Mouse (Mus musculus): ENCODE data around the gene Ercc6.

DNA sequence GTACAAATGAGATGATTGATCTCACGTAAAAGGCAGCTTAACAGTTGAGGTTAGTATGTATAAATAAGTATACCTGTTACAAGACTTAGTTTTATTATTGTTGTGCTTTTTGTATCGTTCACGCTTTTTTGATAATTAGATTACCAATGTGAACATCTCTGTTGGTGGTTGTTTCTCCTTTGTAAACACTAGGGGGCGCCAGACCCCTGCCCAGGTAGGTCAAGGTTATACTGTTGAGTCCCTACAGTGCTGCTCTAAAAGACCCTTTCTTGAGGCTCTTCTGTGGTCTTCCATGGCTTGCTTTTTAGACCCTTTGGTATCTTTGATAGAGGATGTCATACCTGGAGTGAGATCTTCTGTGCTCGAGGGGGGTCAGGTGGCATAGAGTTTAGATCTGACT, 20.8 kb downstream of the Ercc6 start:
- no peak for TF ChIP-seq POLR2A (IDR thresholded peaks at IDR 0.05; ENCODE audit: borderline replicate concordance, low read depth, low read length)
- TF ChIP-seq CTCF (IDR thresholded peaks at IDR 0.05; ENCODE audit: low read depth, low read length) = peak; percentile 50; the same call in 1 of the 2 replicates
